Mouse (Mus musculus) right cerebral cortex, adult 2 months (tissue): Measurements from ENCODE around the gene AI597479.
A peak's percentile ranks its signal among the peaks of the same experiment; 100 is the strongest.
"Not testable (repeated sequence)": the region's sequence is repeated elsewhere in the genome, so short reads cannot be mapped to it uniquely, and the experiment has no call there.

ENCODE experiments used
- DNase-seq, 2 experiments: peaks; one replicate each; pipeline ENCODE4 v3.0.0; 2021 to 2022; ENCODE audit warnings: low spot score in 2 of 2

Gene AI597479

DNA sequence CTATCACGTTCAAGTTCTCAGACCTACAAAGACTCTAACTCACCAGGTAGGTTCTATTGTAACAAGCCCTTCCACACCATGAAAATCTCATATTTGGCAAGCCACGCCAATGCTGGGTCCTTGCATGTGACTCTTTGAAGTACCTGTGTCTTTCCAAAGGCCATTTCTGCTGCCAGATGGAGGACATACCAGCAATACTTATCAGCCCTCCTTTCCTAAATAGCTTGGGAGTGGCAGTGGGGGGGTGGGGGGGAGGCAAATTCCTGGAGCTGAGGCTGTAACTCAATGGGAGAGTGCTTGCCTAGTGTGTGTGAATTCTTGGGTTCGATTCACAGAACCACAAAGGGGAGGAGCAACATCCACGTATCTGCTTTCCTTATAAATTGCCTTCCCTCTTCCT lies 26.2 kb downstream of the AI597479 start:
- no peak for DNase-seq

DNA sequence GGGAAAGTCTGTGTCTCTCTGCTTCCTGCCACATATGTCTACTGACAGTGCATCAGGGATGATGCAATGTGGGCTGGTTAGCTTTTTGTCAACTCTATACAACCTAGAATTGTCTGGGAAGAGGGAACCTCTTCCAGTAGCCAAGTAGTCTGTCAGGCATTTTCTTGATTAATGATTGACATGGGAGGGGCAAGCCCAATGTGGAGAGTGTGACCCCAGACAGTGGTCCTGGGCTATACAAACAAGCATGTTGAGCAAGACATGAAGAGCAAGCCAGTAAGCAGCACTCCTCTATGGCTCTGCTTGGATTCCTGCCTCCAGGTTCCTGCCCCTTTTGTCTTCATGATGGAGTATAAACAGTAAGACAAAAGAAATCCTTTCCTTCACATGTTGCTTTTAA lies 28.7 kb downstream of the AI597479 start:
- no peak for DNase-seq

DNA sequence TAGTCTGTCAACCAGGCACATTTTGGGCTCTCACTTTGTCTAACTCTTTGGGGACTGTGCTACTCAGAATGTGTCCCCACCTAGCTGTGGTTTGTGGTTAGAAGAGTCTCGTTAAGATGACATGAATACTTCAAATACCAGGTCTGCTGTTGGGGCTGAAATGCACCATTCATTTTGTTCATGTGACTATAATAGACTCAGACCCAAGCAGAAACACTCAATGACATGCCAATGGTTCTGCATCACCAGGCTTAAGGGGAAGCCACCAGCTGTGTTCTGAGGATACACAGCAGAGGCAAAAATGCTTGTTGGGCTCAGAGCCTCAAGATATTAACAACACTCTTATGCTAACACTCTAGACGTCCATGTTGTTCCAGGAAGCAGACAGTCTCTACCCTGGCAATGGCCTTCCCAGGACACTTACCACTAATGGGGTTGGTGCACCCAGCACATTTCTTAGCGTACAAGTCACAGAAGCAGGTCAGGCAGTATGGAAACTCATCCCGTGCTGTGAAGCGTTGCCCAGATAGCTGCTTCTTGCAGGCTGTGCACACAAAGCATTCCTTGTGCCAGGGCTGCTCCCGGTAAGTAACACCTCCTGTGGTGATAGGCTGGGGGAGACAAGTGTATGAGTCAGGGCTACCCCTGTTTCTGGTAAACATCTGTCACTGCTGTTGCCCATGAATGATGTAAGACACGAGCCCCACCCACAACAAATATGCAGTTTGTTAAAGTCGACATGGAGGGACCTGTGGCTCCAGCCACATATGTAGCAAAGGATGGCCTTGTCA lies 29.5 kb downstream of the AI597479 start:
- DNase-seq, result no peak

DNA sequence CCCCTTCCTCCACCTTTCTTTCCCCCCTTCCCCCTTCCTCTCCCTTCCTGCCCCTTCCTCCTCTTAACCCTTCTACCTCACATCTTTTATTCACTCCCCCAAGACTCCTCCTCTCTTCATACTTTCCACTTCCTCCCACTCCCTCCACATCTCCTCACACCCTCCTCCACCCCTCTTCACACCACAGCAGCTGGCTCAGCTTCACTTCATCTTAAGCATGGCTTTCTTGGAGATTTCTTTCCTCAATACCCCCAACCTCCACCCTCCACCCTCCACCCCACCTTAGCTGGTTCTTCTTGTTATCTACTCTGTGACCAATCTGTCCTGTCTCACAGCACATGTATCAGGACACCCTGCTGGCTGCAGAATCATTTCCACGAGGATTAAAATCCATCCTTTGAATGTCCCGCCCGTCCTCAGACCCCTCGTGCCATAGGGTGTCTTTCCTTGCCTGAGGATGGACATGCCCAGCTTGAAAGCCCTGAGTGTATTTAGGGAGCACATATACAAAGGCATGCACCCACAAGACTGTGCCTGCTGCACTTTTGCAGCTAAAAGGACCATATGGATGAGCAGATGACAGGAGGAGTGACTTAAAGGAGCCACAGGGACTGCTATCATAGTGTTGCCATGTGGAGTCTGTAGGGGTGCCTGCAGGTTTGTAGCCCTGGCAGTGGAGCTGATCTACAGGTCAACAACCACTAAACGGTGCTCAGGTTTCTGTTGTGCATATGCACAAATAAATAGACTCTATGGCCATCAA lies 31.9 kb downstream of the AI597479 start:
- DNase-seq, result no peak

DNA sequence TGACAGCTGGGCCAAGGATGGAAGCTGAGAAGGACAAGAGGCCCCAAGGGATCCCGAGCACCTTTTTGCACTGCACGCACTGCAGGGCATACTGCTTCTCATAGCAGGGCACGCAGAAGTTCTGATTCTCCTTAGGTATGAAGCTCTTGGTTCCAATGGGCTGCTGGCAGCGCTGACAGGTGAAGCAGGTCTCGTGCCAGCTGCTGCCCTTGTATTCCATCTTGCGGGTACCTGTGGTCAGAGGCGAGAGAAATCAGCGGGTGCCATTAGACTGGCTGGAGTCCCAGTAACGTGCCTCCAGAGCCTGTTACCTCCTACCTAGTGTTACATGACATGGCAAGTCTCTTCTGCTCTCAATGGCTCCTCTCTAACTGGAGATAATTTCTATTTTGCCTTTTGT lies 33.1 kb downstream of the AI597479 start:
- no peak for DNase-seq

DNA sequence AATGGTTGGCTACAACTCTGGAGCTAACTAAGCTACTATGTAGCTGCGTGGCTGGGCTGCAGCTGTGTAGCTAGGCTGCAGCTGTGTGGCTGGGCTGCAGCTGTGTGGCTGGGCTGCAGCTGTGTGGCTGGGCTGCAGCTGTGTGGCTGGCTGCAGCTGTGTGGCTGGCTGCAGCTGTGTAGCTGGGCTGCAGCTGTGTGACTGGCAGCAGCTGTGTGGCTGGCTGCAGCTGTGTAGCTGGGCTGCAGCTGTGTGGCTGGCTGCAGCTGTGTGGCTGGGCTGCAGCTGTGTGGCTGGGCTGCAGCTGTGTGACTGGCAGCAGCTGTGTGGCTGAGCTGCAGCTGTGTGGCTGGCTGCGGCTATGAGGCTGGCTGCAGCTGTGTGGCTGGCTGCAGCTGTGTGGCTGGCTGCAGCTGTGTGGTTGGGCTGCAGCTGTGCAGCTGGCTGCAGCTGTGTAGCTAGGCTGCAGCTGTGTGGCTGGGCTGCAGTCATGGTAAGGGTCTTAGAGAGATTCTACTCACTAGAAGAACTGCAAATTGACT lies 38.0 kb downstream of the AI597479 start:
- DNase-seq, result not testable (repeated sequence)

DNA sequence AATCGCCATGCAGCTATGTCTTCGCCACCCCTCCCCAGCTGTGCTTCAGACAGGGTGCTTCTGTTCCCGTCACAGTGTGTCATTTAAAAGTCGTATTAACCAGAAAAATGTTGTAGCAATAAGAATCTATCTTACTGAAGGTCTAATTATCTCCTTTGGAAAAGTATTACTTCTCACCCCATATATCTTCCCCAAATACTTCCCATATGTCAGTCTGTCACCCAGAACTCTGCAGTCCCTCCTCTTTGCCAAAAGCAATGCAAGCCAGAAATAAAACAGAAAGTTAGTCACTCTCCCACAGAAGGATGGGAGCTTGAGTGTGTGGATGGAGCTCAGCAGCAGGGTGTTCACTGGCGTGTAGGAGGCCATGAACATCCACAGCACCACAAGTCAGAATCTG lies 38.8 kb downstream of the AI597479 start:
- DNase-seq, result peak; percentile 59 to 63

DNA sequence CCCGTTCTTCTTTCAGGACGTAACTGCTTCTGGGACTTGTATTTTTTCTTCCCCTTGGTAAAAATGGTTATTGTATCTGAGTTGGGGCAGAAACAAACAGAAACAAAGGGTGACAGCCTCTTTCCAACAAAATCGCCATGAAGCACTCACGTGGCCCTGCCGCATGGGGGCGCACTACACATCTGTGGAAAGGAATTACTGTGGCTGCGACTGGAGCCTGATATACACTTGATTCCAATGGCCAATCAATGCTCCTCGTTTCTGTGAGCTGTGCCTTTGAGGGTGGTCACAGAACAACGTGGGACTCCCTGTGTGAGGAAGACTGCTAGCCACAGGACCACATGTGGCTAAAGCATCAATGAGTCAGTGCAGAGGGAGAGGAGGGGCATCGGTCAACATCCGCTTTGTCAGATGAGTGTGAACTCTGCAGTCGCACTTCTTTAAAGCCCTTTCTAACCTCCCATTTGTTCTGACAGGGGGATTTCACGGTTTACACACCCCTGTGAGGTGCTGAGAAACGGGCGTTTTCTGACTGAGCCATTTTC lies 39.8 kb downstream of the AI597479 start:
- no peak for DNase-seq

DNA sequence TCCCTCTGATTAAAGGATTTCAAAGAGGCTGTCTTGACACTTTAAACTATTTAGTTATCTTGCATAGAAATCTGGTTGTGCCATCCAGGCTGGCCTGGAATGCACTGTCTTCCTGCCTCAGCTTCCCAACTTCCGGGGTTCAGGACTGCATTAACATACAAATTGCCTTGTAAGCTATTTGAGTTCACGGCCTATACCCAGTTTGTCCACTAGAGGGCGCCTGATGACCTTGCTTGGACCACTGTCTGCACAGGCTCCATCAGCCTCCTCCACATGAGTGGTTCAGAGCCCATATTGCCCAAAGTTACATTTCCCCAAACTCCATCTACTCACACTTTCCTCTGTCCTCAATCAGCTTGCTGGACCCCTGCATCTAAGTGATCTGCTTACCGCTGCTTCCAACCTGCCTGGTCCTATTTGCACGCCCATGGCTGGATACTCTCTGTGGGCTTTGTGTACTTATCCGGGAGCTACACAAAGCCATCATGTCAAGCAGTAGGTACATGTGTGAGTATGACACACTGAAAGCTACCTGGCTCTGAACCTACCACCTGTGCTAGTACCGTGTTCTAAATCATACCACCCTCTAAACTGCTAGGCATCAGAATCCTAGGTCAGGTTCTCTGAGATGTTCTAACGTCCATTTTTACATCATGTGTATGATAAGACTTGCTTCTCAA lies 41.2 kb downstream of the AI597479 start:
- peak; percentile 91 for DNase-seq

DNA sequence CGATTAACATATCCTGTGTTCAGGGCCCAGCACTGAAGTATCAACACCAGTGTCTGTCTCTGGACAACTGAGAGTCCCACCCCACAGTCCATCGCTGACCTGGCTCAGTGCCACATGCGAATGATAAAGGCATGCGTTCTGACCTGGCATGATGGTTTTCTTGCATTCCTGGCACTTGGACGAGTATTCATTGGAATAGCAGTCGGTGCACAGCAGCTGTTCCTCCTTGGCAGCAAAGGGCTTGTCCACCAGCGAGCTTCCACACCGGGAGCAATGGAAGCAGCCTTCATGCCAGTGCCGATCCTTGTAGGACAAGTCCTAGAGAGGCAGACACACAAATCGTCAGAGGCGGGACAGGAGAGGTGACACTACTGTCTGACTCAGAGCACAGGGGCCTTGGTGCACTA lies 43.0 kb downstream of the AI597479 start:
- peak in 1 of 2 experiments; percentile 28 for DNase-seq

DNA sequence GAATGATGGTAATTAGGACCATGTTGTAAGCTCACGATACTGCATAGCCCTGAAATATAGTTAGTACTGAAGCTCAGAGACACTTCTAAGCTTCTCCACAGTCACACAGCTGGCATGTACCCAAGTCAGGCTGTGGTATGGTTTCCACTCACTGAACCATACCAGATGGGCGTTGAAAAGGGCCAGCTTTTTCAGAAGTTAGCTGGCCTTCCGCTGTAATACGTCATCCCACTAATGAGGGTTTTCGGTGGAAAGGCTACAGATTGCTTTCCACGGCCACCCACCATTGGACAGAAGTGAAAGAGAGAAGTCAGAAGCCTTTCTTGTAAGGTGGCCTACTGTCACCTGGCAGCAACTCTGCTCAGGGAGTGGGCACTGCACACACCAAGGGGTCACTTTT lies 44.3 kb downstream of the AI597479 start:
- DNase-seq, result no peak

DNA sequence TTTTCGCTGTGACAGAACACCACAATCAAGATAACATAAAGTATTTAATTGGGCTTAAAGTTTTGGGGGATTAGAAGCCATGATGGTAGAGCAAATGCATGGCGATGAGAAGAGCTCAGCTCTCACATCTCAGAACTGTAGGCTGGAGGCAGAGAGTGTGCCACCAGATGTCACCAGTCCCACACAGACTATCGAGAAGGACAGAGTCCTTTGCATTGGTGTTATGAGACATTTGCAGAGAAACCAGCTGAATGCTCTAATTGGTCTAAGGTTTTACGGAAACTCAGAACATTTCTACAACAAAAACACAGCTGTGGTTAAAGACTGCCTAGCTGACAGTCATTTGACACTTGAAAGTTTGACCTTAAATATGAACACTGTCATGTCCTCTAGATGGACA lies 44.8 kb downstream of the AI597479 start:
- peak; percentile 26 to 48 for DNase-seq

DNA sequence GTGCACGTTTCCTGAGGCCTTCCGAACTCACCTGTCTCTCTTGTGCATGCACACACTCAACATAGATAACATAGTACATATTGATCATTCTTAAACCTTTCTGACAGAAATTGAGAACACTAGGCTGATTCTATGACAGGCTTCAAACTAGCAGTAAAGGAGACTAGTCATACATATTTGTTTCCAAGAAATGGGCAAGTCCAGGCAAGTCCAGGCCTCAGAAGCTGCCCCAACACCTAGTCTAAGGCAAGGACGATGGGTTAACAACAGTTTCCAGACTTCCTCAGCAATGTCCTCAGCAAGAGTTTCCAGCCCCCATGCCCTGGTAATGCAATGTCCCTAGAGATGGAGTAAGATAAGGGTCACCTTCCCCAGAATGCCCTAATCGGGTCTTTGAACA lies 45.3 kb downstream of the AI597479 start:
- DNase-seq, result no peak

DNA sequence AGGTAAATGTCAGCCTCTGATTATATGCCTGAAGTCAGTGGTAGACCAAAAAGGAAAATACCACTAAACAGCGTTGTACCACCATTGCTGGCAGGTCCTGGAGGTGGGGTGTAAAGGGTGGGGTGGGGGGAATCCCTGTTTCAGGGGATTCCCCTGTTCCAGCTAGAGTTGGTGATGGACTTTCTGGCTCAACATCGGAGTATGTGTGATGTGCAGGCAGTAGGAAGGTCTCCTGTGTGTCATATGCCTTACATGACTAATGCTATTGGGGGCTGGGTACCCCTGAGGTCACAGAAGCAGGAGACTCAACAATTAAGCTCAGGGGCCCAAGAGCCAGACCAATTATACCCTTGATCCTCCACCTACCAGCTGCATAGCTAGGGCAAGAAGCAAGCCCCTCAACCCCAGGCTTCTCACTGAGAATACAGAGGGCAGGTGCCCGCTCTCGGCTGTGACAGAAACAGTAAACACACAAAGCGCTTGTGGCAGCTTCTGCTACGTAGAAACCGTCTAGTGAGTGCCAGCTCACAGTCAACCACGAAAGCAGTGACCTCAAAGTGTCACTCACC lies 45.9 kb downstream of the AI597479 start:
- DNase-seq, result no peak

DNA sequence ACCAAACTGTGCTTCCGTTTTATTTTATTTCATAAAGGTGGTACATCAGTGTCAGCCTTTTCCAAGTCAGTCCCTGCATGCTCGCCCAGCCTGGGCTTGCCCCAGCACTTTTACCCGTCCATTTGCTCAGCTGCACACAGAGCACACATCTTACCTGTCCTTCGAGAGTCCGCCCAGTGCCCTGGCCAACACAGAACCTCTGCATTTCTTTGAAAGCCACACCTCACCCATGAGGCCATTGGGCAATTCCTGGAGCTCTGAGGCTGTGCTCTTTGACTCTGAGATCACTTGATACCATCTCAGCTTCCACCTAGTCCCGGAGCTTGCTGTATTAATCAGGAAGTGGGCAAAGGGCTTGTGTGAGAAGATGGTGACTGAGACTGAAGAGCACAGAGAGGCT lies 46.9 kb downstream of the AI597479 start:
- DNase-seq, result no peak

DNA sequence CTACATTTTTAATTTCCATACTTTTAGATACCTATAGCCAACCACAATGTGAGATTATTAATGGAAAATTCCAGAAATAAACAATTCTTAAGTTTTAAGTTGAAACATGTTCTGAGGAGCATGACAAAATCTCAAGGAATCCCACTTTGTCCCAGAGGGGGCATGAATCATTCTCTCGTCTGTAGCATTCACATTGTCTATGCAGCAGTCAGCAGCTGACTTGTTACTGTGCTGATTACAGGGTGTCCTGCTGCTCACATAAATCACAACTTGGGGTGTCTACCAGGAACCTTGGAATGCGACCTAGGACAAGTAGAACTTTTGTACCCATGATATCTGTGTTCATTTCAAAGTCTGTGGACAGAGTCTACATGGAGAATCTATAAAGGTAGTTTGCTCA lies 49.0 kb downstream of the AI597479 start:
- DNase-seq, result no peak

DNA sequence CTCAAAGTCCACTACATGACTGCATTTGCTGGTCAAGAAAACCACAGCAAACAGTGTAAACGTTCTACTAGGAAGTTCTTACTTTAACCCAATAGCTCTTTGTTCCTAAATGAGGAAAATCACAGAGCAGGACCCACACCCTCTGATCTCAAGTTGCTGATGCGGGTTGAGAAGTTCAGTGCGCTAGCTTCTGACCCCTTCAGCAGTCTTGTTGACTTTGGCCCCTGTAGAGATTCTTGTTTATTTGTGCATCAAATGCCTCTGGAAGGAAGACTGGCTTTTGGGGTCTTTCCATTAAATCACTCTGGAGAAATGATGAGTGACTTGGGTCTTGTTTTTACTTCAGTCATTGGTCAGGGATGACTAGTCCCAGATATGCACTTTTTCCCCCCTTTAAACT lies 51.7 kb downstream of the AI597479 start:
- DNase-seq, result no peak

DNA sequence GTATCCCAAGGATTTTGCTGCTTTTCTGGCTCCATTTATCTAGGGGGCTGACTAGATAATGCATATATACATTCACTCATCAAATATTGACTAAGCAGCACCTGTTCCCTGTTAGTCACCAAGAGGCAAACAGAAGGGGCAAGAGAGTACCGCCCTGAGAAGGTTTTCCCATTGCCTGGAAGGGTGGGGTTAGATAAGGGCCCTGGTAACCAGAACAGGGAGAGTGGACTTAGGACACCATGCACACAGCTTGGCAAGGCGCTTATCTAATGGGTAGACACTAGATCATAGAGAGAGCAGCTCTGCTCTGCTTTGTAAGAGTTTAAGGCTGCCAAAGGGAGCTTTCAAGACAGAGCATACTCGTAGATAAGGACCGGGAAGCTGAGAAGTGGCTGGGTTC lies 54.1 kb downstream of the AI597479 start:
- no peak for DNase-seq

DNA sequence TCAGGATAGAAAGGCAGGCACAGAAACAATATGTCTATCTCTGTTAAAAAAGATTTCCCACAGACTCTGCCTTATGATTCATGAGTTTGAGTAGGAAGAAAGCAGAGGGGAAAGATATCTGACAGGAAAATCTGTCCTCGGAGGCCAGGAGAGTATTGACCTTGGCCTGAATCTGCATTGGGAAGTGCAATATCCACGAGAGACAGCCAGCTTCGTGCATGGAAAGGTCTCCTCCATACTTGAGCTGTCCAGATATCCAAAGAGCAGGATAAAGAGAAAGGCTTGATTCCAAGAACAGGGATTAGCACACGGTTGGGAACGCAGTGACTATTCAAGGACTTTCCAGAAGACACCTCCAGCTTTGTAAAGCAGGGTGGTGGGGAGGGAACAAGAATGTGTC lies 55.0 kb downstream of the AI597479 start:
- no peak for DNase-seq

DNA sequence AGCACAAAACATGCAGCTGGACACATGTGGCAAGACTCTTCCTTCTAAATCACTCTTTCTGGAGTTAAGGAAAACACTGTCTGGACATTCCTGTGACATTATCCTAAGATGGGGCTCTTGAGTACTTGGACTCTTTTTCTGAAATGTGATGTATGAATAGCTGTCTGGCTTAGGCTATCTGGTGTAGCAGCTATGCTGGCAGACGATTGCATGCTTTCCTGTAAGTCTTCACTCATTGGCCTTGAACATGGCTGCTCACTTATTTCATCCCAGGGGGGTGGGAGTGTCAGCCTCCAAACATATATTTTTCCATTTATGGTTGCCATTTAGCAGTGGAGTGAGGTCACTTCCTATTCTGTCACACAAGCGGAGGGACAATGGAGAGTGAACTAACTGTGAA lies 56.0 kb downstream of the AI597479 start:
- no peak for DNase-seq

DNA sequence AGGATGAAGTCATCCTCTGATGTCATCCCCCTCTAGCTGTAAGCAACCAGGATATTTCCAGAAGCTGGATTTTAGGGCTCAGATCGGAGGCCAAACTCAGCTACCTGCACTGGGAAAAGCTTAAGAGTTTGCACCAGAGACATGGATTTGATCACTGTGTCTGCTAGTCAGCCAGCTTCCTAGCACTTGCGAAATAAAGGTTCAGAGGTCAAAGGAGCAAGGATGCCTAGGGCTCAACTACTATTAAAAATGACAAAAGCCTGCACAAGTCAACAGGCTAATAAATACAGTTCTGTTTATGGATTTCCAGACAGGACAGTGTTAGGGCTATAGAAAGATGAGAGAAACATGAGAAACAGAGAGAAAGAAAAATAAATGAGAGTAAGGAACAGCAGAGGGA lies 59.4 kb downstream of the AI597479 start:
- DNase-seq, result no peak

DNA sequence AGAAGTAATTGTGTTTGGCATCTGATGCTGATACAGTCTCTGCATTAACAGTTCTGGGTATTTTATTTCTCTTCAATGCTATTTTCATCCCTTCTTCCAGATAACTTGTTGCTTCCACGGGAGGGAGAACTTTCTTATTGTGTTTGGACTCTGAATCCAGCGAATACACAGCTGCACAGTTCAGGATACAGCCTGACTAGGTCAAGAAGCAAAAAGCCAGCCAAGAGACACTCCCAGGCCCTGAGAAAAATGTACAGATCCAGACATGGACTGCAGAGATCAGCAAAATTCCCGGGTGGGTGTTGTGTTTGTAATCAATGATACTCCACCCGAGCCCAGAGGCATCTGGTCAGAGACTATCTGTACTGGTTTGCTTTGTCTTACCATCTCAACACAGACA lies 60.9 kb downstream of the AI597479 start:
- no peak for DNase-seq
